Mouse (Mus musculus) urinary bladder, postnatal 36 days (tissue): Measurements from ENCODE around the gene Gm156.
"Not testable (repeated sequence)": the region's sequence is repeated elsewhere in the genome, so short reads cannot be mapped to it uniquely, and the experiment has no call there.

Experiments
- DNase-seq, 2 experiments: peaks; one replicate each; pipeline ENCODE4 v3.0.0; 2022; ENCODE audit warnings: low spot score in 2 of 2, mixed read lengths in 1 of 2

The Gm156 gene

DNA sequence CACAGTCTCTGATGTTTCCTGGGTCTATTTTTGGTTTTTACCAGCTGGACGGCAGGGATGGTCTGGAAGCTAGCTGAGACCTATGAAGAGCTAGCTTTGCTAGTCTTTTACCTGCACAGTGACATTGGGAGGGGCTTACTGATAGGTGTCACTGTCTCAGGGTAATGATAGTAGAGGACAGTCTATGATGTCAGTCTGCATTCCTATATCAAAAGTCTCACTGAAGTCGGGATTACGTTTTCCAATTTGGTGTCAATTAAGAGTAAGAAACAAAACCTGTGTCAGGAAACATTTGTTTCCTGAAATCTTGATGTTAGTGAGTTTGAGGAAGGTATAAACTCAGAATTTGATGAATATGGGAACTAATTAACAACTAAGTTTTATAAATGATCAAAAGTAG is at the start of gene Gm156:
Gene Gm156, minus strand, starts transcription at position 101 of the 400 bp plus-strand sequence.
- not testable (repeated sequence) for DNase-seq

DNA sequence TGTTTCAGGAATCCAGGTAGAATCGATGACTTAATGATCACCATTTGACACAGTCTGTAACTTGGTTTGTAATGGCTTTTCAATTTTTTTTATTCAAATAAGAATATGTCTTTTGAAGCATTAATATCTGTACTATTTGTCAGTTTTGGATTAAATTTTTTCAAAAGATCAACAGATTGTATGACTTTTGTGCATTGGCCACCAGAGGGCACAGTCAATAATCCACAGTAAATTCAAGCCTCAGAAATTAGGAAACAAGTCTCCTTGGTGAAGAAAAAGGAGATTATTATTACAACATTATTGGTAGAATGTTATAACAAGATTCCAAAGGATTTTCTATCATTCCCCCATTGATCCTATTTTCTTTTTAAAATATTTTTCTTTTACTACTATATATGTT is 41.5 kb upstream of the Gm156 start:
- DNase-seq, result no peak

DNA sequence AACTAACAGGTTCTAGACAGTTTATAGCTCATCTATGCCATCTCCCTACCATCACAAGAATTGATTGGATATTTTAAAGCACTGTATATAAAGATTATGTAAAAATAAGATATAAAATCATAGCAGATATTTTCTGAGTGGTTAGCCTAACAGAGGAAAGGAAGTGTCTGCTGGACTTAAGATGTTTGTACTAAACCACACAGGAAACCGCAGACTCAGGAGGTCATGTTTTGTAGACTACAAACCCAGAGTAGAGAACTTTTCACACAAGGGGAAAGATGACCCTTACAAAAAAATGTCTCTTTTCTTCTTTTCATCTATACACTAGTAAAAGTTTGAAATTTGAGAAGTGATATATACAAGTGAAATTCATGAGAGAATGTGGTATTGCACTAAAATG is 39.9 kb upstream of the Gm156 start:
- no peak for DNase-seq

DNA sequence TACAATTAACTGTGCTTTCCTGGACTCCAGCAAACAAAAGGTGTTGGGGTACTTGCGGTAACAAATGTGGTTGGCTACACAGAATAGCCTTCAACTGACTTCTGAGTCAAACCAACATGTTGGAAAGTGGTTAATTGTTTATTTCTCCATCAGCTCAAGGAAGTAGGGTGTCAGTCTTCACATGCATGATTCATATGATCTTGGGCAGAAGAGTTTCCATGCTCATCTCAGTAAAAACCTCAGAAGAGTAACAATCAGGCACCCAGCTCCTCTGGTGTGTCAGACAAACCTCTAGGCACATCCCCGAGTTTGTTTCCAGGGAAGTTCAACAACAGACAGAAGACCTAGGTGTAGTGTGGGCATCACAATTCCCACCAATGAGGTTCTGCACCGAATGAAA is 33.7 kb upstream of the Gm156 start:
- DNase-seq, result no peak

DNA sequence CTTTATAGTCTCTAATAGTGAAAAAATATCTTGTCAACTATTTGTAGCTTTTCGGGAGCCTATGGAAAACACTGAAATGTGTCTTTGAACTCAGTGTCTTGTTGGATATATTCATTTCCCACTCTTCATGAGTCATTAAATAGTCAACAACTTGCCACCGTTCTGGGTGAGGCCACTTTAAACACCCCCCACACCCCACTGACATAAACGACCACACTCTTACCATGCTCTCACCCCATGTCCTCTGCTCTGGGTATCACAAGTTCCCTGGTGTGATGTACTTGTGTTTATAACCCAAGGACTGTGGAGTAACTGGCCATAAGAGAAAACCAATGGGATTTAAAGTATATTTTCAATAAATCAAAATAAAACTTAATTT is 36.4 kb downstream of the Gm156 start:
- DNase-seq, result no peak

DNA sequence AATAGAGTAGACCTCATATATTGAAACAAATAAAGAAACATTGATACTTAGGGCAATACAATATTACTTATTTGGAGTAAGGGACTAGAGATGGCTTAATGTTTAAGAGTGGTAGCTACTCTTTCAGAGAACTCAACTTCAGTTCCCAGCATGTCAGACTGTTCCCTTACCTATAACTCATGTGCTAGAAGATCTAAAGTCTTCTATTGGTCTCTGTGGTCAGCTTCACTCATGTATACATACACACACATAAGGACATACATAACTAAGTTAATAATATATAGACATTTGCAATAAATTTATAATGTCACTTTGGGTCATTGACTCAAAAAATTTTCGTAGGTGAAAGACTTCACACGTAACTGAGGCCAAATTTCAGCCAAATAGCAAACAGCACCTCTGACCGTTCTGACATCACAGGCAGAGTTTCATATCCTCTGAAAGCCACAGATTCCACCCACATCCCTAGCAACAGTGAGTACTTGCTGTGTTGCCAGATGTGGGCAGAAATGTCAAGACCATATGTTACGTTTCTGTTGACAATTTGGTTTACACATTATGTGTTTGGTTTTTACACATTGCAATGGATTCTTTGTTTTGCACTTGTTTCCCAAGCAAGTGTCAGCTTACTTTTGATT is 36.9 kb downstream of the Gm156 start:
- no peak for DNase-seq

DNA sequence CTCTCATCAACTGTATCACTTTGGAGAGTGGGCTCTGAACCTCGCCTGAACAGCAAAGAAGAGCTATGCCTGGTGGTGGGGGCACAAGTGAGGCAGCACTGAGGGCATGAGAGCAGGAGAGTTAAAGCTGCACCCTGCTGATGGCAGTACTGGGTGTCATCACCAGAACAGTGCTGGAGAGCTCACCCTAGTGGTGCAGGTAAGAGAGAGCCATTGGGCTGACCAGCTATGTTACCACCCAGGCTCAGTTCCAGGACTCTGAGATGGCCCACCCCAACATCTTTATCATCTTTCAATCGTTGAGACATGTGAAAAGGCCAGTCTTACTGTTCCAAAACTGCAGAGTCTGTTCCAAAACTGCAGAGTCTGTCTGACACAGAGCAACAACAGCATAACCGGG is 37.9 kb downstream of the Gm156 start:
- DNase-seq, result no peak

DNA sequence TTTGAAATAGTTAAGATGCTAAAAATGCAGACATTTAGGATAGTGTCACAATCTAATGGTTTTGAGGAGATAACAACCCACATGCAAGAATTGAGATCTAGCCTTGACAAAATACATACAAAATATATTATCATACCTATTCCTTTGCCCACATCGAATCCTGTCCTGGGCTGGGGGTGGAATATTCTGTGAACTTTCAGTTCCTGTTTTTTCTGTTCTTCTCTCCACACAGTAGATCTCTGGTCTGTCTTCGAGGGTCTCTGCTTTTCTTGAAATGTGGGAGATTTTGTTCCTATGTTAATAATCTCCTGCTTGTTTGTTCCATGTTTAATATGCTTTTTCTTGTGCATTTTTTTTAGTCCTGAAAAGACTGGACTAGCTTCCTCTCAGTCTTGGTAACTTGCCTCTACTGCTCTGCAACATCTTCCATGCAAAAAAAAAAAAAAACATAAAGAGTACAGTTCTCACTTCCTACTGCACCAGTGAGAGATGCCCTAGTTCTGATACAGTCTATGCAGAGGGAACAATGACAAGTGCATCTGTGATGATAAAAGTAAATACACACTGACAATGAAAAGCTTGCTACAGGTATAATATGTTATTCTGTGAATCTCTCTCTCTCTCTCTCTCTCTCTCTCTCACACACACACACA is 43.9 kb downstream of the Gm156 start, which contains the start of gene Klri2:
Gene Klri2, minus strand, starts transcription at position 416 of the 653 bp plus-strand sequence.
- no peak for DNase-seq

DNA sequence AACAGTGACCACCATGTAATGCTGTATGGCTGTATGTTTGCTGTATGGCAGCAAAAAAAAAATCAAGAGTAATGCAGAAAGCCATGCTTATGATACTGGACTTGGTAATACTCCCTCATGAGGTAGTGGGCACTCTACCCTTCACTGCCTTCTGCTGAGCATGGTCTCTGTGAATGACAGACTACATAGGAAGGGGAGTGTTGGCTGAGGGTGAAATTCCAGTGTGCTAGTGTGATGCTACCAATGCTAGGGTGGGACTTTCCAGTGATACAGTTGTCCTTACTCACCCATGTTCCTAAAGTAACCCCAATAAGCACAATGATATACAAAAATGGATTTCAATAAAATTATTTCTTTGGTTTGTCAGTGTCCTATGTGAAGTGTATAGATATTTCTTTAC is 47.7 kb downstream of the Gm156 start:
- DNase-seq, result no peak

DNA sequence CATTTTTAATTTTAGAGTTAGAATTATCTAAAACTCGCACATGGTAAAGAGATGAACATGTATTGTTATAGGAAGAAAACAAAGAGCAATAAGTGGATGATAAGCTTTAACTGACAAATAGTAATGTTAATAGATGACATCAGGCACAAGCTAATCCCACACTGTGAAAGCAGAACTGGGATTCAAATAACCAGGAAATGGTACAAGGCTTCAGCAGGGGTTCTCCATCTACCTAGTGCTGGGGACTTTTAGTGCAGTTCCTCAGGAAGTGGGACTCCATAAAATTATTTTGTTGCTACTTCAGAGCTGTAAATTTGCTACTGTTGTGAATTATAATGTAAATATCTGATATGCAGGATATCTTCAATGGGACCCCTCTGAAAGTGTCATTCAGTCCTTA is 56.8 kb downstream of the Gm156 start:
- DNase-seq, result no peak

DNA sequence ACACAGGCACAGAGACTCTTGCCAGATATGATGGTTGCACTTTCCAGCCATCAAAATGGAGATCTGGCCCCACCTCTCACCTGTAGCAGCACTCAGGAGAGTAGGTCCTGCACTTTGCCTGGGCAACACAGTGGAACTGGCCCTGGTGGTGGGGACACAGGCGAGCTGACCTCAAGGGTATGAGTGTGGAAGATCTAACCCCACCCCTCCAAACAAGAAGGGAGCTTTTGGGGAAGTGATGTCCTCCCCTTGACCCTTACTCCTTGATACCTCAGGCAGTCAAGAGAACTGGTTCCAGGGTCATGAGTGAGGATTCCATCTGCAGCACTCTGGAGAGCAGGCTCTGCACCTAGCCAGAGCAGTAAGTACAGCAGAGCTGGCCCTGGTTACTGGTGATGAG is 62.7 kb downstream of the Gm156 start:
- DNase-seq, result no peak

DNA sequence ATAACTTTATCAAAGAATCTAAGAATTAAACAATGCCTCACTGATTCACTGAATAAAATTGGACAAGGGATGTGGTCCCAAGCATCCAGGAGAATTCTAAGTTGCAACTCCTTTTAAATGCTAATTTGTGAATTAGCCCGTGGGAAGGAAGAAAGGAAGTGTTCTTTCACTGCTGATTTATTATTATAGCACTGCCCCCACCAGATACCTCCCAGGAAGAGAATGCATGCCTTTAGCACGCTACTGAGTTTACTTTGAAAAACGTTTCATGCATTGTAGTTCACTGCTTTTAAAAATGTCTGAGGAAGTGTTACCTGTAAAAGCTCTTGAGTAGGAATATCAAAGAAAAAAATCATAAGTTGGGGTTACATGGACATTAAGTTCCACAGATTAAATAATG is 63.6 kb downstream of the Gm156 start:
- no peak for DNase-seq

DNA sequence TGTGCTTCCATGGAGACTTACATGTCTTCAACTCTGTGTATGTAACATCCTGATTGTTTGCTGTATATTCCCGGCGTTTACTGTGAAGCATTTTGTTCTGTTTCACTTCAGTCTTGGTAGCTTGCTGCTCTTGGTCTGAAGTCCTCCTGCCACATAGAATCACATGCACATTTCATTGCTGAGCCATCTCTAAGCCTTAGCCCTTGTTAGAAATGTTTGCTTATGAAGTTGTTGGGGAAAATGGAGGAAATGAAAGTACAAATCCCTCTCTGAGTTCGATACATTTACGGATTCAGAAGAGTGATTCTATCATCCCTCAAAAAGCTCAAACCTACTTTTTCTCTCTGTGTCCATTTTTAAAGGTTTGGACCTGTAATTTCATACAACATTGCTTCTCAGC is 67.0 kb downstream of the Gm156 start, which contains the start of gene Klri1:
Gene Klri1, minus strand, starts transcription at position 101 of the 400 bp plus-strand sequence.
- no peak for DNase-seq
